Mouse (Mus musculus) effector memory CD4-positive, alpha-beta T cell, adult 5 months (primary cell): ENCODE data around the gene Rpl38. TPM values are rescaled to one million over a fixed set of nuclear protein-coding genes. Genes with fewer than 3 reads are reported as not detected.

Source experiments
- polyA plus RNA-seq: library from polyadenylated mRNA; unstranded; fragments of 100-300 nt; shearing (Covaris generic); gene quantifications from one replicate; pipeline ENCODE4 v1.2.1, GENCODE M21; 2017

The Rpl38 gene
- polyA plus RNA-seq, result 516 TPM

GRCm38 (mm10) chr11:114668301-114668710 is at the start of gene Rpl38:
Gene Rpl38 (plus strand): TSS chr11:114668524.

GRCm38 (mm10) chr11:114675341-114675825 is 7.1 kb downstream of the Rpl38 start, which contains the start of gene Ttyh2:
Gene Ttyh2 (plus strand): TSS chr11:114675431.

Other genes with a start within 250 kb of the Rpl38 start
- 1.3 TPM for gene Ttyh2, start 6.9 kb downstream of the Rpl38 start, polyA plus RNA-seq
- gene Dnaic2, start 58.9 kb downstream of the Rpl38 start, polyA plus RNA-seq, result not detected
- gene Kif19a, start 96.9 kb downstream of the Rpl38 start, polyA plus RNA-seq, result not detected
- 0.42 TPM for gene Btbd17, start 127.4 kb downstream of the Rpl38 start, polyA plus RNA-seq
- not detected for gene Gpr142, start 130.4 kb downstream of the Rpl38 start, polyA plus RNA-seq
- gene Gprc5c, start 182.6 kb downstream of the Rpl38 start, polyA plus RNA-seq, result not detected
- gene Cd300a, start 221.5 kb downstream of the Rpl38 start, polyA plus RNA-seq, result 0.07 TPM